Mouse (Mus musculus) right cerebral cortex, postnatal 14 days (tissue): ENCODE results near the gene Noc2l.
A peak's percentile ranks its signal among the peaks of the same experiment; 100 is the strongest.

Source experiments
- DNase-seq: peaks from one replicate; pipeline ENCODE4 v3.0.0; 2022

Gene Noc2l

DNA sequence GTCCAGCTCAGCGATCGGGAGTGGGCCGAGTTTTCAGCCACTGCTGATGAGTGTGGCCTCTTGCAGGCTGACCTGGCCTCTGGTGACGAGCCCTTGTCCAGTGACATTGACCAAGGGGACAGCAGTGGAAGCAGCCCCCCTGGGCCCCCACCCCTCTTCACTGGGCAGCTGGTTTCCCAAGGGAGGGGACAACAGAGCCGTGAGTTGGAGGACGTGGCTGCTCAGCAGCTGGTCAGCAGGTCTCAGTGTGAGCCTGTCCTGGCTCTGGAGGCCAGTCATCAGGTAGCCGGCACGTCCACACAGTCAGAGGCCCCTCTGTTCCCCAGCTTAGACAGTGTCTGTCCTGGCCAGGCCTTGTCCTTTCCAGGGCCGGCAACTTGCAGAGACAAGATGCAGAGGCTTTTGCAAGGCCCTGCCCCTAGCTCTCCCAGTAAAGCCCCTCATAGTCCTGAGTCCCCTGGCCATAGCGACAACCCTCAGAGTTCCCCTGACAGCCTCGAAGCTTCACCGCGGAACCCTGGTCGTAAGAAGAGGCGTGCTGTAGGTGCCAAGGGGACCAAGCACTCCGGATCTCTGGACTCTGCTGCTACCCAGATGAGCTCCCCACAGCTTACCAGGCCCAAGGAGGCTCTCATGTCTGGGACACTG is 18.7 kb upstream of the Noc2l start:
- no peak for DNase-seq

DNA sequence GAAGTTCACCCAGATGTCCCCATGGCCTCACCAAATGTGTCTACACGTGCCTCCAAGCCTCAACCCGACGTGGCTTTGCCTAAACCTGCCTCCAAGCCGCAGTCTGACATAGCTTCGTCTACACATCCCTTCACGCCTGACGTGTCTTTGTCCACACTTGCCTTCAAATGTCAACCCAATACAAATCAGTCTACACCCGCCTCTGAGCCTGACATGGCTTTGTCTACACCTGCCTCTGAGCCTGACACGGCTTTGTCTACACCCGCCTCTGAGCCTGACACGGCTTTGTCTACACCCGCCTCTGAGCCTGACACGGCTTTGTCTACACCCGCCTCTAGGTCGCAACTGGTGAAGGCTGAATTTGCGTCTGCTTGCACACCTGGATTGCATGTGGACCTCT is 18.0 kb upstream of the Noc2l start:
- no peak for DNase-seq

GRCm38 (mm10) chr4:156219936-156220335 is 15.9 kb upstream of the Noc2l start:
- no peak for DNase-seq

- DNase-seq: no peak
Observed at GRCm38 (mm10) chr4:156224276-156224675, 11.5 kb upstream of the Noc2l start.

DNA sequence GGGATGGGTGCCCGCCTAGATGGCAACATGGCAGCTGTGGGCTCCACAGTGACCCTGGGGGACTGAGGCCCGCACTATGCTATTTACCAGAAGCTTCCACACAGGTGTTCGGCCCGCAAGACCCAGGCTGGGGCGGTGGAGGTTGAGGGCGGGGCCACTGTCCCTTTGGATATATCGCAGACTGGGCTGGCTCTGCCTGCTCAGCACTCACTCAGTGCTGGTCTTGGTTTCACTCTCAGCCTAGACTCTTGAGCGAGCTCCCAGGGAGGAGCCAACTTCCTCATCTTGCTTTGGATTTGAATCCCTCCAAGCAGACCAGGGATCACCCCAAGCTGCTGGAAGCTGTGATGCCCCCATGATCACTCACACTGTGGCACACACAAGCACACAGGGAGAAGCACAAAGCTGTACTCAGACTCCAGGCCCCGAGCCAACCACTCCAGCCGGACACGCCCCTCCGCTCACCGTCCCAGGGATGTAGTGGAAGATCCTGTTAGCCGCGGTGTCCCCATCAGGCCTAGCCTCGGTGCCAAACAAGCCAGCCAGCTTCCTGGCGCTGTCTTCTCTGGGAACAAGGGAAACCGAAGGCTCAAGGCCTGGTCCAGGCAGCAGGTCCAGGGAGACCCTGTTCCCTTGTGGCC is 7.9 kb upstream of the Noc2l start:
- no peak for DNase-seq

- no peak for DNase-seq
Observed at GRCm38 (mm10) chr4:156228393-156229024, 7.3 kb upstream of the Noc2l start.

DNA sequence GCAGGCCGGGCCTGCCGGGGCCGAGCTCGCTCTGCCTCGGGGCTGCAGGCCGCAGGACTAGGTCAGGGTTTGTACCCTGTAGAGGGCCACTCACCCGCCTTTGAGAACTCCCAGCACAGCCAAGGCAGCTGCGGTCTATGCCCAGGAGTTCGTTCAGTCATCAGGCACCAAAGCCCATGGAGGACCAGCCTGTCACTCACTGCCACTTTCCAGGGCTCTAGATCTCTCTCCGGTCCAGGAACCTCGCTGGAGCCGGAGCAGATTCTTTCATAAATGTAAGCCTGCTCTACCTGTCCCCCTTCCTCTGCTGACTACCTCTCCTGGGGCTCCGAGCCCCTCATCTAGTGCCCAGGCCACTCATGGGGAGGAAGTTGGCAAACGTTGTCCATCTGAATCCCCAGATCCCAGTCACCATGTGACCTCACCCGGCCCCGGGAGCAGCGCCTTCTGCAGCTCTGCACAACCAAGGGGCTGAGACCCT is 1.7 kb upstream of the Noc2l start:
- DNase-seq: no peak

GRCm38 (mm10) chr4:156234701-156235213 is 1.1 kb upstream of the Noc2l start, which contains the start of gene Plekhn1:
Gene Plekhn1 (minus strand): TSS chr4:156234857.
- DNase-seq: peak; percentile 81

DNA sequence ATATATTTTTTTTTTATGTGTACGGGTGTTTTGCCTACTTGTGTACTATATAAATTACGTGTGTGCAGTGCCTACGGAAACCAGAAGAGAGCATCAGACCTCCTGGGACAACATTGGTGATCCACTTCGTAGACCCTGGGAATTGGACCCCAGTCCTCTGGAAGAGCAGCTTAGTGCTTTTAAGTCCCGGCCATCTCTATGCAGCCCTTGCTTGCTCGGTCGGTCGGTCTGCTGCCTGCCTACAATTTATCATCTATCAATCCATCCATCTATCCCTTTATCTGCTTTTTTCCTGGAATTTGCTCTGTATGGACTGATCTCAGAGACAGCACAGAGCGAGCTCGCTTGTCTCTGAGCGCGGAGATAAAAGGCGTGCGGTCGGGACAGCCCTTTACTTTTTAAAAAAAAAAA is 445 bp upstream of the Noc2l start:
- DNase-seq: no peak

DNA sequence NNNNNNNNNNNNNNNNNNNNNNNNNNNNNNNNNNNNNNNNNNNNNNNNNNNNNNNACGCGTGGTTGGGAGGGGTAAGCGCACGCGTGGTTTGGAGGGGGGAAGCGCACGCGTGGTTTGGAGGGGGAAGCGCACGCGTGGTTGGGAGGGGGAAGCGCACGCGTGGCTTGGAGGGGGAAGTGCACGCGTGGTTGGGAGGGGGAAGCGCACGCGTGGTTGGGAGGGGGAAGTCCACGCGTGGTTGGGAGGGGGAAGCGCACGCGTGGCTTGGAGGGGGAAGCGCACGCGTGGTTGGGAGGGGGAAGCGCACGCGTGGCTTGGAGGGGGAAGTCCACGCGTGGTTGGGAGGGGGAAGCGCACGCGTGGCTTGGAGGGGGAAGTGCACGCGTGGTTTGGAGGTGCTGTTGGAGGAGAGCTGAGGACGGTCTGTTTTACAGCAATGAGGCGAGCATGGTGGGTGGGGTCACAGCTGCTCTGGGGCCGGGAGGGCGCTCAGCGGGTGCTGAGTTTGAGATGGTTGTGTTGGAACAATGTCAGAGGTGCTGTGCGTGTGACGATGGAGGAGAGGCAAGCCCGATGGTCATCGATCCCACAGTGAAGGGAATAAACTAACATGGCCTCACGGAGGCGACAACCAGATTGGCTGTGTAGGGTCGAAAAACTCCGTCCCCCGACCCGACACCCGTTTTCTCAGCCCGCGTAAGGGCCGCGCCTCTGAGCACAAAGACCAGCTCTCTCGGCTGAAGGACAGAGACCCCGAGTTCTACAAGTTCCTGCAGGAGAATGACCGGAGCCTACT is 1.0 kb downstream of the Noc2l start:
- DNase-seq: no peak

- DNase-seq: no peak
Observed at GRCm38 (mm10) chr4:156249567-156249966, 13.8 kb downstream of the Noc2l start.

DNA sequence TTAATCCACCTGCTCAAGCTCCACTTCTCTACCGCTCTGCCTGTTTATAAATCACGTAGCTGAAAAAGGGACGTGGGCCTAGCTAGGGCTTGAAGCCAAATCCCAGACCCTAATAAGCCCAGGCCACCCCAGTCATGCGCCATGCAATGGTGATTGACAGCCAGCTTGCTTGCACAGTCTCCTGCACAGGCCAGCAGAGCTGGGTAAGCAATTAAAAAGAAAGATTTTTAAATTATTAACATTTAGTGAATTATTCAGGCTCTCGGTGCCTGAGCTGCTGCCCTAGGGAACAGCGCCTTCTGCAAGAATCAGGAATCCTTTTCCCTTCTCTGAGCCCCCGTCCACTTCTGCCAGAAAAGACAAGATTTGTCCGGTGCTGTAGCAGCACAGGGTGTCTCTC is 15.3 kb downstream of the Noc2l start:
- DNase-seq: no peak

GRCm38 (mm10) chr4:156252140-156252539 is 16.3 kb downstream of the Noc2l start:
- DNase-seq: no peak

DNA sequence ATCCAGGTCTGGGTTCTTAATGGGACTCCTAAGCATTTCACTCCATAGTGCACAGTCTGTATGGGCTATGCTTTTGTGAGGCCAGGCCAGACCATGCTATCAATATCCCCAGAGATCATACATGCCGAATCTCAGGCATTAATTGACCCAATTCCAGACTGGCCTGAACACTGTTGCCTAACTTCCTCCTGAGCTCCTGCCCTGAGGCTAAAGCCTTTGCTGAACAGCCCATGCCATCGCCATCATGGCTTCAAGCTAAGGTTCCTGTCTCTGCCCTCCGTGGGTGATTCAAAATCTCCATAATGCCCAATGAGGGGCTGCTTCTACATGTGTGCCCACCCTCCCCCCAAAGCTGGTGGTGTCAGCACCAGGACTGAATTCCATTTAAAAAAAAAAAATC is 16.8 kb downstream of the Noc2l start:
- no peak for DNase-seq

GRCm38 (mm10) chr4:156253043-156253442 is 17.2 kb downstream of the Noc2l start:
- DNase-seq: no peak

GRCm38 (mm10) chr4:156254361-156255077 is 18.7 kb downstream of the Noc2l start:
- DNase-seq: no peak

- no peak for DNase-seq
Observed at GRCm38 (mm10) chr4:156255078-156255839, 19.4 kb downstream of the Noc2l start, which contains the start of gene Samd11. Gene Samd11 (minus strand): TSS chr4:156255657.
